Mouse (Mus musculus) urinary bladder, postnatal 10 days (tissue): ENCODE results near the gene Dnajc16.

Experiments used
- DNase-seq: peaks from one replicate; pipeline ENCODE4 v3.0.0; 2022; ENCODE audit warnings: low spot score

Dnajc16 gene

GRCm38 (mm10) chr4:141763476-141763875, 27.3 kb downstream of the Dnajc16 start:
- no peak for DNase-seq

GRCm38 (mm10) chr4:141762102-141762598, 28.6 kb downstream of the Dnajc16 start:
- no peak for DNase-seq

DNA sequence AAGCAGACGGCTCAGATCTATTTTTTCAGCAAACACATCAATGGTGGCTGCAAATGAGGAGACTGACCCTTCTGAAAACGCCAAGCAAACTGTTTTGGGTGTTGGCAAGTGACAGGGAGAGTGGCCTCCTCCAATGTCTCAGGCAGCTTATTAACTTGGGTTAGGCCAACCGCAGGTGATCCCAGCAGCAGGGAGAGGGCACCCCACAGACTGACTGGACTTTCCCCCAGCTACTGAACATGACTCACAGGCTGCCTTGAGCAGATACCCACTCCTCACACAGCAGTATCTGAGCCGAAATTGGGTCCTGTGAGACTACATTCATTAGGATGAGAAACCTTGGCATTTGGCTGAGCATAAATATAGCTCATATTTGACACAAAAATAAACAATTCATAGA, 29.8 kb downstream of the Dnajc16 start:
- DNase-seq, result no peak

DNA sequence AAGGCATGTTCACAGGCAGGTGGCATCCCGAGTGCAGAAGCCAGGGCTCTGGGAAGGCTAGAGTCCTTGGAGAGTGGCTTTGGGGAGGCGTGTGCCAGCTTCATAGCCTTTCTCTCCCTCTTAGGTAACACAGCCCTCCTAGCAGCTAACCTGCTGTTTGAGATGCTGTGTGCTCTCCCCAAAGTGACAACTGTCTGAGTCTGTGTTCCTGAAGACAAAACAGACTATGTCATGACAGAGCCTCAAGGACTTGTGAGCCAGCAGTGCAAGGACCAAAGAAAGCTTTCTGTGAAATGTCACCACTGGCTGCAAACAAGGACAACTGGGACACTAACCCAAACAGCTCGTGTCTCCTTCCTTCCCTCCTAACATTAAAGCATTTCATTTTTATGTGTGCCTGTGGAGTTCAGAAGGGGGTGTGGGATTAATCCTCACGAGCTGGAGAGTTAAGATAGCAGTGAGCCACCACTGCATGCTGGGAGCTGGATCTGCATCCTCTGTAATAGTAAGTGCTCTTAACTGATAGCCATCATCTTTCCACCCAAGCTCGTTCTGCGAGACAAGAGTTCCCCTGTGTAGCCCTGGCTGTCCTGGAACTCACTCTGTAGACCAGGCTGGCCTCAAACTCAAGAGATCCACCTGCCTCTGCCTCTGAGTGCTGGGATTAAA, 31.7 kb downstream of the Dnajc16 start:
- no peak for DNase-seq

DNA sequence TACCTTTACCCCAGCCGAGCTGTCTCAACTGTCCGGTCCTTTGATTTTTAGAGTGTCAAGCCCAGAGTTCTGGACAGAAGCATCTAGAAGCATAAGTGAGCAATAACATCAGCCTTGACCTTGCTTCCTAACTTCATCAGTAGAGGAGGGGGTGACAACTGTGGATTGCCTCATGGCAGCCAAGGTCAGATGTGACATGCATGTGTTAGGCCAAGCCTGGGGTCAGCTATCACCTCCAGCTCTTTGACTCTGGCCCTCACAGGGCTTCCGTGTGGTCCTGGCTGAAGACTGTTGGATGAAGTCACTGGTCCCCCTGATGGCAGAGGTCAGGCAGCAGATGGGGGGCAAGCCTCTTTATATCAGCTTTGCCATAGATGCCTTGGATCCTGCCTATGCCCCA, 33.6 kb downstream of the Dnajc16 start:
- DNase-seq, result no peak

DNA sequence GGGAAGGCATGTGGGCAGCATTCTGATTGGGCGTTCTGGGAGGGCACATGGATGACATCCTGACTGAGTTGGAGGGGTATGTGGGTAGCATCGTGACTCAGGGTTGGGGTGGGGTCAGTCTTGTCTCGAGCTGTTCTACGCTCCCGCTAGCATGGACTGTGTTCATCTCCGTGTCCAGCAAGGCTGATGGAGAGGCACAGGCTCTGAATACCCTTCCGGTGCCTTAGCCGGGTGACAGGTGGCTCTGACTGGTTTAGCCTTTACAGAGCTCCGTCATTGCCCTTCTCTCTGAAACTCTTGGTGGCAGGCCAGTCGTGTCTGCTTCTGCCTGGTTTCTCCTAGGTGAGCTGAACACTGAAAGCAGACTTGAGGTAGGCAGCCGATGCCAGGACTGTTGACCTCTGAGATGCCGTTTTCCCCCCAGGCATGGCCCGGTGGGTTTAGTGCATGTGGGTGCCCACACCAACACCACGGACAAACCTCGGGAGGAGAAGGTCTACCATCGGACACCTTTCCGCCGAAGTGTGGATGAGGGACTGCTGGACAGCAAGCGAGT, 35.3 kb downstream of the Dnajc16 start:
- no peak for DNase-seq

GRCm38 (mm10) chr4:141752076-141752421, 38.7 kb downstream of the Dnajc16 start:
- no peak for DNase-seq

- DNase-seq, result no peak
These were observed 39.2 kb downstream of the Dnajc16 start for GRCm38 (mm10) chr4:141751419-141752075.

GRCm38 (mm10) chr4:141750826-141751225, 39.9 kb downstream of the Dnajc16 start:
- no peak for DNase-seq

GRCm38 (mm10) chr4:141749557-141749956, 41.2 kb downstream of the Dnajc16 start:
- DNase-seq, result no peak

DNA sequence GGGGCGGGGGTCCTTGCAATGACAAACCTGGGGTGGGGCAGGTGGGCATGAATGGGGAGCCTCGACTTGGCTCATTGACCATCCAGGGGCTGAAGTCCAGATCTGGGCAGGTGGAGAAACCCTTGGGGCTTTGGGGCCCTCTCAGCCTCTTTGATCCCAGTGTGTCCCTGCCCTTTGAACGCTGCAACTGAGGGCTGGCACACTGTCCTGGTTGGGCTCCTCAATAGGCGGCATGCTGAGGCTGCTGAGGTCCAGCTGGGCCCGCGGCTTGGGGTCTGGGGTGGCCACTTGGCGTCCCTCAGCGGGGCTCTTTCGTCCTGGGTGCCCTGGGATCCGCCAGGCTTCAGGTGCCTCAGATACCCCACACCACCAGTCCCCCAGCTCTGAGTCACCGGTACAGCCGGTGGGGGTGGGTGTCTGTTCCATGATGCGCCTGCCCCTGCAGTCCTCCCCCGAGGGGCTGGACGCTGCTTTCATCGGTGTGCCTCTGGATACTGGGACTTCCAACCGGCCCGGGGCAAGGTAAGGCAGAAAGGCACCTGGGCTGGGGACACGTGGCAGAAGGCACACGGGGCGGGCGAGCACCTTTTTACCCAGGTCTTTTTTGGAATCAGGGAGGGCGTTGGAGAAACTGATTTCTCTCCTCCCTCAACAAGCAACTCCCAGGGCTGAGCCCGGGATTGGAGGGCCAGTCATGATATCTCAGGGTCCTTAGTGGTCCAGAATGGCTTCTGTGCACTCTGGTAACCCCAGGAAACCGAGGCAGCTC, 44.0 kb downstream of the Dnajc16 start, which contains the start of gene Agmat:
Agmat (plus strand) TSS at position 95 of the 769 bp plus-strand sequence.
- DNase-seq, result no peak

DNA sequence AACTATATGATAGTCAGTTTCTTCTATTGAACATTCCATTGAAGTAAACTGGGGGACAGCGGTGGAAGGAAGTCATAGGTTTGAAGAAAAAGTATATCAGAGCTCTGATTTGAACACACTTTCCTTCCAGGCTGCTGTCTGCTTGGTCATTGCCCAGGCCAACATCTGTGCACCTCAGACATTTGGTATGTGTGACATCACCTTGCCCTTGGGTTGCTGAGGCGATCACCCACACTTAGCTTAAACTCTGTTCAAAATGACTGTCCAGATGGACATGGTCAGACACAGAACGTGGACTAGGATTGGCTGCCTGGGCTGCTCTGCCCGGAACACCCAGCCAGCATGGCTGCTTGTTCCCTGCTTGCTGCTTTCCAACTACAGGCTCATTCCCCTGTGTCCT, 48.4 kb downstream of the Dnajc16 start:
- no peak for DNase-seq

GRCm38 (mm10) chr4:141741856-141742255, 48.9 kb downstream of the Dnajc16 start:
- no peak for DNase-seq

GRCm38 (mm10) chr4:141738015-141738414, 52.7 kb downstream of the Dnajc16 start:
- DNase-seq, result no peak

DNA sequence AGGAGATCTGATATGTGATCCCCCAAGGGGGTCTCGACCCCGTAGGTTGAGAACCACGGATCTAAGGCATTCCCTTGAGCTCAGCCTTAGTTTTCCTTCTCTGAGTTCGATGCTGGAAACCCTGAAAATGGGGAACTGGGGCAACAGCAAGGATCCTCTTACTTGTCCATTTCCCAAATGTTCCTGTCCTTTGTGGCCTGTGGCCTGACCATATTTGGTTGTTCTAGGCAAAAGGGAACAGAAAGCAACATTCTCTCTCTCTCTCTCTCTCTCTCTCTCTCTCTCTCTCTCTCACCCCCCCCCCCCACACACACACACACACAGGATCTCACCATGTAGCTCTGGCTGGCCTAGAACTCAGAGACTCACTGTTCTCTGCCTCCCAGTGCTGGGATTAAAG, 53.9 kb downstream of the Dnajc16 start:
- no peak for DNase-seq

GRCm38 (mm10) chr4:141735206-141735560, 55.5 kb downstream of the Dnajc16 start:
- DNase-seq, result no peak

GRCm38 (mm10) chr4:141734446-141735205, 56.1 kb downstream of the Dnajc16 start:
- peak; percentile 48 for DNase-seq

- no peak for DNase-seq
These were observed 59.0 kb downstream of the Dnajc16 start for GRCm38 (mm10) chr4:141731766-141732165.

GRCm38 (mm10) chr4:141730401-141730800, 60.3 kb downstream of the Dnajc16 start:
- no peak for DNase-seq

DNA sequence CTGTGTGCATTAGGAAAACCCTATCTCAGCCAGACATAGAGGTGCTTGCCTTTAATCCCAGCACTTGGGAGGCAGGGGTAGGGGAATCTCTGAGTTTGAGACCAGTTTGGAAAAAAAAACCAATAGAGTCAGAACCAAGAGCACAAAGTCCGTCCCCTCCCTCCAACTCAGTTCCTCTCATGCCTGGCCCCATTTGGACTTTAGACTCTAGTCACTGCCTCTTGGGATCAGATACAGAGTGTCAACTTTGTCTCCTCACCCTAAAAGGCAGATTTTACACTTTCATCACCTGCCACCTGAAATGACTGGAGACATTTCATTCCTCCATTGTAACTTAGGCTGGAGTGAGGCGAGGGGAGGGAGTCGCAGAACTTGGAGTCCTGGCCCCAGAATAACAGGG, 61.5 kb downstream of the Dnajc16 start:
- no peak for DNase-seq

DNA sequence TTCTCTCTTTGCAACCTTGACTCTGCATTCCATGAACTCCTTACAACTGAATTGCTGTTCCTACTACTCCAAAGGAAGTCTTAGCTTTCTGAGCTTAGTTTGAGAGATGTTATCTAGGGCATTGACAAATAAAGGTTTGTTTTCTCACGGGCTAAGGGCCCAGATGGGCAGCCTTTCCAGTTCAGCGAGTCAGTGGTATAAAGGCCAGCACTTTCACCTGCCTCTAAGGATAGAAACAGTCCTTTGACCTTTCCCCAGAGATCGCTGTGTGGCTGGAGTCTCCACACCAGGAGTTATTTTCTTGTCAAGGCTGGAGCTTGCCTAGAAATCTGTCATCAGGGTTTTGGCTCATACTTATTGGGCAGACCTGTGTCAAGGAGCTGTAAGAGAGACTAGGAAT, 65.0 kb downstream of the Dnajc16 start:
- DNase-seq, result no peak

GRCm38 (mm10) chr4:141725277-141725676, 65.5 kb downstream of the Dnajc16 start:
- no peak for DNase-seq
